In the genomic region with DNA sequence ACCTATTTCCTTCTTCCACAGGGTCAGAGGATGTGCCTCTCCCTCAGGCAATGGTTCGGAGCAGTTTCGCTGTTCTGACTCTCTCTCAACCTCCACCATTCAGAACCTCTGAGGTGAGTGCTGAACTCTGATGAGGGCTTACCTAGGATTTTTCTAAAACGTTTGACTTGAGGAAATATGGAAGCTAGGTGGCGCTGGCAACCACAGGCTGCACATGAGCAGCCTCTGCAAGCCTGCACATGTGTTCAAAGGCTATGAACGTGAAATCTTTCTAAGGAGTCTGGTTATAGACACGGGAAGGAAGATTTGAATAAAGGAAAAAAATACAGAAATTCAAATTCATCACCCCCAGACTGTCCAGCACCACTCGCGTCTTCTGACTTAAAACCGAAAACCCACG, we compare ENCODE assay signal across 8 mouse cellular contexts.
DNase-seq lines count a peak whose midpoint lies in the region; ATAC-seq and TF ChIP-seq lines count a peak whose summit lies in the region.

No protein-coding gene starts in this region.

- peak; percentile 41 for DNase-seq in heart, postnatal 0 days (ENCODE audit: low spot score)
- peak; percentile 40 for DNase-seq in R1 (ENCODE audit: low read depth, low spot score)
- peak; percentile 56 for DNase-seq in embryonic facial prominence, embryonic 10.5 days (ENCODE audit: low spot score)
- peak; percentile 33 for DNase-seq in left cerebral cortex, adult 11 months (ENCODE audit: low spot score)
- no peak for DNase-seq in T-cell, adult 2 months (ENCODE audit: low spot score)

- ATAC-seq in heart, postnatal 0 days (ENCODE audit: insufficient read depth, low read depth), result no peak
- ATAC-seq in heart, embryonic 12.5 days (ENCODE audit: insufficient number of reproducible peaks, low FRiP score), result no peak
- ATAC-seq in hindbrain, embryonic 13.5 days (ENCODE audit: low FRiP score), result 0 out of 2 replicates have a peak, but pooled peaks have one; percentile 21
- 0 out of 2 replicates have a peak, but pooled peaks have one; percentile 54 for ATAC-seq in midbrain, embryonic 15.5 days (replicated peaks)

- no peak overlapping the region for H3K27ac ChIP-seq in heart, postnatal 0 days (ENCODE audit: low read depth)
- H3K27ac ChIP-seq in heart, embryonic 12.5 days (ENCODE audit: poor library complexity, severe bottlenecking), result no peak overlapping the region
- H3K27ac ChIP-seq in embryonic facial prominence, embryonic 10.5 days (replicated peaks), result no peak overlapping the region
- no peak overlapping the region for H3K27ac ChIP-seq in hindbrain, embryonic 13.5 days
- H3K27ac ChIP-seq in midbrain, embryonic 15.5 days, result no peak overlapping the region

- no peaks in the 10 kb centered on the region for H3K4me1 ChIP-seq in heart, postnatal 0 days (ENCODE audit: control insufficient read depth, insufficient read depth)
- no peaks in the 10 kb centered on the region for H3K4me1 ChIP-seq in heart, embryonic 12.5 days (replicated peaks)
- H3K4me1 ChIP-seq in embryonic facial prominence, embryonic 10.5 days, result no peaks in the 10 kb centered on the region
- no peaks in the 10 kb centered on the region for H3K4me1 ChIP-seq in hindbrain, embryonic 13.5 days (replicated peaks)
- H3K4me1 ChIP-seq in midbrain, embryonic 15.5 days, result no peaks in the 10 kb centered on the region

- TF ChIP-seq EP300 in heart, postnatal 0 days (IDR thresholded peaks at IDR 0.05; ENCODE audit: low read depth), result no peak

- H3K36me3 ChIP-seq in heart, postnatal 0 days (replicated peaks; ENCODE audit: control insufficient read depth, insufficient read depth, low read length), result no peaks in the 10 kb centered on the region
- no peaks in the 10 kb centered on the region for H3K36me3 ChIP-seq in heart, embryonic 12.5 days
- no peaks in the 10 kb centered on the region for H3K36me3 ChIP-seq in embryonic facial prominence, embryonic 10.5 days (replicated peaks)
- H3K36me3 ChIP-seq in hindbrain, embryonic 13.5 days, result no peaks in the 10 kb centered on the region
- no peaks in the 10 kb centered on the region for H3K36me3 ChIP-seq in midbrain, embryonic 15.5 days (replicated peaks)

- no peak overlapping the region for H3K4me3 ChIP-seq in heart, postnatal 0 days (ENCODE audit: low read depth, low read length)
- no peak overlapping the region for H3K4me3 ChIP-seq in heart, embryonic 12.5 days
- H3K4me3 ChIP-seq in embryonic facial prominence, embryonic 10.5 days, result no peak overlapping the region
- H3K4me3 ChIP-seq in hindbrain, embryonic 13.5 days, result no peak overlapping the region
- H3K4me3 ChIP-seq in midbrain, embryonic 15.5 days, result no peak overlapping the region

- H3K9ac ChIP-seq in heart, postnatal 0 days (replicated peaks; ENCODE audit: low read depth, low read length), result no peak overlapping the region
- no peak overlapping the region for H3K9ac ChIP-seq in heart, embryonic 12.5 days
- no peak overlapping the region for H3K9ac ChIP-seq in hindbrain, embryonic 13.5 days
- H3K9ac ChIP-seq in midbrain, embryonic 15.5 days, result no peak overlapping the region

- no peak overlapping the region for H3K4me2 ChIP-seq in heart, postnatal 0 days (ENCODE audit: low read depth, low read length)
- H3K4me2 ChIP-seq in heart, embryonic 12.5 days, result no peak overlapping the region
- no peak overlapping the region for H3K4me2 ChIP-seq in hindbrain, embryonic 13.5 days
- H3K4me2 ChIP-seq in midbrain, embryonic 15.5 days, result no peak overlapping the region

- 51% methylated on average over 10 of the region's 10 CpGs for WGBS in heart, postnatal 0 days
- WGBS in heart, embryonic 12.5 days, result 52% methylated on average over 10 of the region's 10 CpGs
- WGBS in embryonic facial prominence, embryonic 10.5 days, result 57% methylated on average over 10 of the region's 10 CpGs
- WGBS in hindbrain, embryonic 13.5 days, result 61% methylated on average over 10 of the region's 10 CpGs
- 53% methylated on average over 10 of the region's 10 CpGs for WGBS in midbrain, embryonic 15.5 days

- TF ChIP-seq CTCF in heart, postnatal 0 days (IDR thresholded peaks at IDR 0.05; ENCODE audit: low read depth), result peak; percentile 85

- no peaks in the 10 kb centered on the region for H3K9me3 ChIP-seq in heart, postnatal 0 days (replicated peaks; ENCODE audit: control insufficient read depth, low read length)
- H3K9me3 ChIP-seq in heart, embryonic 12.5 days (replicated peaks), result no peaks in the 10 kb centered on the region
- no peaks in the 10 kb centered on the region for H3K9me3 ChIP-seq in embryonic facial prominence, embryonic 10.5 days
- H3K9me3 ChIP-seq in hindbrain, embryonic 13.5 days, result no peaks in the 10 kb centered on the region
- H3K9me3 ChIP-seq in midbrain, embryonic 15.5 days, result no peaks in the 10 kb centered on the region

- no peaks in the 10 kb centered on the region for H3K27me3 ChIP-seq in heart, postnatal 0 days (ENCODE audit: control insufficient read depth, insufficient read depth, low read length)
- no peaks in the 10 kb centered on the region for H3K27me3 ChIP-seq in heart, embryonic 12.5 days (replicated peaks)
- H3K27me3 ChIP-seq in embryonic facial prominence, embryonic 10.5 days (replicated peaks; ENCODE audit: low read depth, poor library complexity, severe bottlenecking), result no peaks in the 10 kb centered on the region
- H3K27me3 ChIP-seq in hindbrain, embryonic 13.5 days, result no peaks in the 10 kb centered on the region
- no peaks in the 10 kb centered on the region for H3K27me3 ChIP-seq in midbrain, embryonic 15.5 days (replicated peaks)

Comparison
In these comparisons a context has a peak if more than half of its experiments do, and no peak if none do; other contexts are left out.
1. ATAC-seq: peak in hindbrain, embryonic 13.5 days (single experiment) and midbrain, embryonic 15.5 days (single experiment); none in heart, postnatal 0 days (single experiment) and heart, embryonic 12.5 days (single experiment).